Mouse (Mus musculus) heart, embryonic 11.5 days (tissue): ENCODE results near the gene Stil. TPM values are rescaled to one million over a fixed set of nuclear protein-coding genes. Genes with fewer than 3 reads are reported as not detected.

Experiments
- ATAC-seq: fragments of 200-750 bp; cut with Nextera tagmentation; replicated peaks from 2 replicates; pipeline ENCODE4 v1.8.0; 2017; ENCODE audit warnings: moderate library complexity; ENCODE audit not compliant: insufficient number of reproducible peaks, low FRiP score, low TSS enrichment
- H3K27ac ChIP-seq: fragments of 300-500 bp; sonication (generic); 2 replicates; pipeline ENCODE4 v1.5.1; 2014; ENCODE audit warnings: mild to moderate bottlenecking, low read depth, low read length
- H3K27me3 ChIP-seq: fragments of 300-500 bp; sonication (generic); 2 replicates; pipeline ENCODE4 v1.6.1; 2014; ENCODE audit warnings: mild to moderate bottlenecking, low read length, mixed read lengths; ENCODE audit not compliant: control insufficient read depth, insufficient read depth
- H3K36me3 ChIP-seq: fragments of 300-500 bp; sonication (generic); 2 replicates; pipeline ENCODE4 v1.6.1; 2014; ENCODE audit warnings: mild to moderate bottlenecking, low read length, moderate library complexity, mixed read lengths; ENCODE audit not compliant: control insufficient read depth, insufficient read depth
- H3K4me1 ChIP-seq: fragments of 300-500 bp; sonication (generic); 2 replicates; pipeline ENCODE4 v1.6.1; 2014; ENCODE audit warnings: low read length; ENCODE audit not compliant: control insufficient read depth, insufficient read depth
- H3K4me2 ChIP-seq: fragments of 300-500 bp; sonication (generic); 2 replicates; pipeline ENCODE4 v1.6.1; 2014; ENCODE audit warnings: mild to moderate bottlenecking, moderate library complexity
- H3K4me3 ChIP-seq: fragments of 300-500 bp; sonication (generic); 2 replicates; pipeline ENCODE4 v1.5.1; 2014; ENCODE audit warnings: low read depth, low read length
- H3K9ac ChIP-seq: fragments of 300-500 bp; sonication (generic); 2 replicates; pipeline ENCODE4 v1.6.1; 2014; ENCODE audit warnings: mild to moderate bottlenecking, low read depth, low read length, moderate library complexity
- H3K9me3 ChIP-seq: fragments of 300-500 bp; sonication (generic); replicated peaks from 2 replicates; pipeline ENCODE4 v1.6.1; 2016; ENCODE audit warnings: low read length; ENCODE audit not compliant: control insufficient read depth
- WGBS: fragments of 180-500 bp; shearing (Covaris S2); extraction: QIAGEN DNeasy Blood & Tissue Kit; methylation state at CpG from one replicate; pipeline ENCODE4 v1.1.7; 2014; ENCODE audit not compliant: insufficient replicate concordance; 5-methylcytosine and 5-hydroxymethylcytosine counted together
- polyA plus RNA-seq: library from polyadenylated mRNA; unstranded; fragments of >200 nt; fragmentation: Nextera tagmentation; extraction: Ambion mirVana; gene quantifications from 2 replicates; pipeline ENCODE4 v1.2.1, GENCODE M21; 2014

The Stil gene
- polyA plus RNA-seq, 1 experiment from 2014 or later: 15.3 TPM

GRCm38 (mm10) chr4:115091806-115092205 lies 91.8 kb downstream of the Stil start:
- 86% methylated on average over 3 of the region's 3 CpGs for WGBS
- peaks cover 11% of the 10 kb centered on the region for H3K4me1 ChIP-seq
- no peak overlapping the region for H3K4me3 ChIP-seq
- H3K4me2 ChIP-seq: peak overlapping the region; percentile 29
- H3K27me3 ChIP-seq: peaks cover 53% of the 10 kb centered on the region
- no peaks in the 10 kb centered on the region for H3K36me3 ChIP-seq
- no peak for ATAC-seq
- H3K27ac ChIP-seq: no peak overlapping the region
- H3K9ac ChIP-seq: no peak overlapping the region
- H3K9me3 ChIP-seq: no peaks in the 10 kb centered on the region

Other genes starting within 250 kb of the Stil start
- gene Gm12830, start 178.4 kb upstream of the Stil start, polyA plus RNA-seq: not detected in 2 replicates
- gene Foxd2, start 91.3 kb upstream of the Stil start, polyA plus RNA-seq: 0.14 and 0.17 TPM in 2 replicates
- gene Foxe3, start 74.1 kb upstream of the Stil start, polyA plus RNA-seq: not detected in 2 replicates
- 70.0 and 76.9 TPM in 2 replicates for gene Cmpk1, start 12.9 kb upstream of the Stil start, polyA plus RNA-seq
- gene Tal1, start 56.3 kb downstream of the Stil start, polyA plus RNA-seq: 10.1 and 14.1 TPM in 2 replicates
- gene Pdzk1ip1, start 88.5 kb downstream of the Stil start, polyA plus RNA-seq: 57.3 and 66.1 TPM in 2 replicates
- 0.10 and 0.21 TPM in 2 replicates for gene Cyp4x1, start 134.1 kb downstream of the Stil start, polyA plus RNA-seq
- not detected in 2 replicates for gene Cyp4a29, start 241.9 kb downstream of the Stil start, polyA plus RNA-seq